Mouse (Mus musculus) liver, adult (tissue): ENCODE measurements around the gene Fiz1.

Experiments
- GATA4 ChIP-seq: IDR thresholded peaks from 2 replicates; pipeline ENCODE4 v1.6.1; 2014; ENCODE audit warnings: mild to moderate bottlenecking, low read length; ENCODE audit not compliant: insufficient replicate concordance

Gene Fiz1

DNA sequence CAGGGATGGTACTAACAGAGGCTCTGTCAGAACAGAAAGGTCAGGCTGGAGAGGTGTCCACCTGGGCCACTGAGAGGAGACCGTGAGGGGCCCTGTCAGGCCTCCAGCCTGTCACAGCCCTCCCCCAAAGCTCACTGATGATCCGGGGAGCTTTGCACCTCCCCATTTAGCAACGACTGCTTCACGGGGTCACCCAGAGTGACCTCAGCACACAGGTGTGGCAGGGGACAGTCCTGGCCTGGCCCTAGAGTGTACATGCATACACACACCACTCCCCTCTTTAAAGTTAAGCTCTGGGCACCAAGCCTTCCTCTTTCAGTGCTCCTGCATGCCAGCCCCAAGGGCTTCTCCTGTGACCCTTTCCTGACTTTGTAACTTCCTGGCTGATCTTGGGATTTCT lies 39.0 kb downstream of the Fiz1 start:
- no peak for TF ChIP-seq GATA4

DNA sequence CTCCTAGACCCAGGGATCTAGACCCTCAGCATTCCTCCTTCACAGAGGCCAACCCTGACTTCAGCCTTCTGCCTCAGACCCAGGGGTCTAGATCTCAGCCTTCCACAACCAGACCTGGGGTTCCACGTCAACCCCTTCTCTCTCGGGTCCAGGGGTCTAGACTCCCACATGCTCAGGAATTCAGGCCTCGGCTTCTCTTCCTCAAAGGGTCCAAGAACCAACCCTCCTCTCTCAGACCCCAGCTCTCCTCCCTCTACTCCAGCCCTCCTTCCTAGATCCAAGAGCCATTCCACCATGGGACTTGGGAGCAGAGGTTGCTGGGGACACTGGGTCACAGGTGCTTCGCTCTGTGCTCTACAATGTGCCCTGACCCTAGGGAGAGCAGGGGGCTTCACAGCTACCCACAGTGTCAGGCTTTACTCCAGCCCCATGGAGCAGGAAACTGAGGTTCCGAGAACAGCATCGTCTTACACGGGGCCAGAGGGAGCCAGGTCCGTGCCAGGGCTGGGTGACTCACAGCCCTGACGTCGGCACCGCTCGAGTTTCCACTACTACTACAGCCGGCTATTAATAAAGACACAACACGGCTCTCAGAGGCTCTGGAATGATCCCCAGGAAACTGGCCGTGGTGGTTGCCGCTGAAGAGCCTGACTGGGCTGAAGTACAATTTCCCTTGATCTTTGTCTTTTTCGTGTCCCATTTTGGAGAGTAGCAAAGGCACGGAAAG lies 42.0 kb downstream of the Fiz1 start:
- TF ChIP-seq GATA4: no peak

DNA sequence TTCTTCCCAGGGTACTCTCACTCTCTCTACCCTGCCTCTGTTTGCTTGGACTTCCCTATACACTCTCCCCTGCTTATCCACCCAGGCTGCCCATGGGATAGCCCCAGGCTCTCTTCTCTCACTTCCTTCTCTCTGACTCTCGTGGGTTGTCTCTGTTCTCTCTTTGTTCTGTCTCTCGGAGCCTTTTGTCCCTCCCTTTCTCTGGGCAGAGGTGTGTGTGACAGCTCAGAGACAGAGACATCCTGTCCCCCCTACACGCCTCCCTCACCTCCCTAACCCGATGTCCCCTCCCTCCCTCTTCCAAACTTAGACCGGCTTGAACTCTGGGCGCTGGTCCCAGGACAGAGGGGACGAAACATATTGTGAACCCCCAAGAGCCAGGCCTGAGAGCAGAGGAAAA lies 42.8 kb downstream of the Fiz1 start:
- TF ChIP-seq GATA4: no peak

DNA sequence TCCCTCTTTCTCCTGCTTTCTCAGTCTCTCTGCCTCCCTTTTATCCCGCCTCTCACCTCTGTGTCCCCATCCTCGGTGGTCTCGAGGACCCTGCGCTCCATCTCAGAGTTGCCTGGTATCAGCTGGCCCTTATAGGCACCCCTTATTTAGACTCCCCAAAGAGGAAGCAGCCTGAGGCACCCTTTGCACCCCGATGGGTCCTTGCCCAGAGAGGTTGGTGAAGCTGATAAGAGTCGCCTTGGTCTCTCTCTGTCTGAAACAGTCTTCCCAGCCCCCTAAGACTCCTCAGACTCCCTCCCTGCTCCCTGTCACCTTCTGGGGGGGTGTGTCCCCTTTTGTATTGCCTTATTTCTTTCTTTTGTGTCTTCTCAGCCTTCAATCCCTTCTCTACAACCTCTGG lies 43.4 kb downstream of the Fiz1 start, which contains the start of gene Sbk3:
Sbk3 (minus strand) TSS at position 101 of the 400 bp plus-strand sequence.
- no peak for TF ChIP-seq GATA4

DNA sequence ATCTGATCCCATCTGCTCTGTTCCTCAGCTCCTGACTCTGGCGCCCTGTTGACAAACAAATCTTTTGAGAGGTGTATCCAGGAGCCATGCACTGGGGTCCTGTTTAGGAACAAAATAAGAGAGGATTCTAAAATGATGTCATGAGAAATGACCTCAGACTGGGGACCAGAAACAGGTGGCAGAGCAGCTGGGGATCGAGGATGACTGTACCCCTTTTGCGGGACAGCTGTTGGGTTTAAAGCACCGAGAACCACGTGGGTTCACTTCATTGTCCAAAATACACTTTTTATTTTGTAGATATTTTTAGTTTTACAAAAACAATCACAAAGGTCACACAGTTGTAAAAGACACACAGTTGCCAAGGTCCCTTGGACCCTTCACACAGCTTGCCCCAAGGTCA lies 49.5 kb downstream of the Fiz1 start:
- no peak for TF ChIP-seq GATA4

DNA sequence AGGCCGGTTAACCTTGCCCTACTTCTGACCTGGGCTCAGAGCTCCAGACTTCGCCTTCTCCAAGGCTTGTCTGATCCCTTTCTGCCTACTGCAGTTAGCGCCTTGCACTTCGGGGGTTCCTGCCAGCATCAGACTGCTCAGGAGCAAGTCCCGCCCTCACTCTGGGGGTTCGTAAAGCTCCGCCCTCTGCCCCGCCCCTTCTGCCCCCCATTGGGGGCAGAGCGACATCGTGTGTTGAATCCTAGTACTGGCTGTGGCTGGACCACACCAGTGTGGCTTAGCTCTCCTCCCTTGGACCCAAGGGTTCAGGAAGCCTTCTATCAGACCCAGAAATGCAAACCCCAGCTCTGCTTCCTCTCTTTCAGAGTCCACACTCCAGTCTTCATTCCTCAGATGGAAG lies 50.2 kb downstream of the Fiz1 start, which contains the start of gene Sbk2:
Sbk2 (minus strand) TSS at position 135 of the 400 bp plus-strand sequence.
- no peak for TF ChIP-seq GATA4

DNA sequence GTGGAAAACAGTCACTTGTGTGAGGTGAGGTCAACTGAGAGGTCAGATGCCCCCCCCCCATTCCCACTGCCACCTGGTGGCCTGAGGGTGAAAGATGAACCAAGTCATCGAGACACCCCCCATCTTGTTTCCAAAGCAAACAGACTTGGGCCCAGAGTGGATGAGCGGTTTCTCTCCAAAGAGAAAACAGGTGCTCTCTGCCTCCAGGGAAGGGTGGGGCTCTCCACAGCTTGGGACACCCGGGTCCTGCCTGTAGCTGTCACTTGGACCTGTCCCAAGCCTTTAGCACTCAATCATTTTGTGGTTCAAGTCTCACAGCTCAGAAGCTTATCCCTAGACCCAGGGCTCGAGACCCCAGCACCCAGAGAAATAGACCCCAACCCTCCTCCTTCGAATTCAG lies 51.0 kb downstream of the Fiz1 start:
- no peak for TF ChIP-seq GATA4

DNA sequence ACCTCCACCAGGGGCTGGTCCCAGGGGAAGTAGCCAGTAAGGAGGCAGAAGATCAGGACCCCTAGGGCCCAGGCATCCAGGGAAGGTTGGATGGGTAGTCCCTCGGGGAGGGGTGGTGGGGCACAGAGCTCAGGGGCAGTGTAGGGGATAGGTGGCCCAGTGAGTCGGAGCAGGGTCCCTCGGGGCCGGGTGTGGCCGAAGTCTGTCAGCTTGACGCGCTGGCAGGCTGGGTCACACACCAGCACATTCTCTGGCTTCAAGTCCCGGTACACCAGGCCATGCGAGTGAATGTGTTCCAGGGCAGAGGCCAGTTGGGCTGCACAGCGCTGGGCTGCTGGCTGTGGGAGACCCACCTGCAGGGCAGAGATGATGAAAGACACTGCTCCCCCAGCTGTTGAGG lies 57.1 kb downstream of the Fiz1 start:
- no peak for TF ChIP-seq GATA4
